Mouse (Mus musculus) MN1 (cell line): ENCODE measurements at regions not wholly inside any gene's neighbourhood (a gene's known extent, or its start where the extent isn't known, plus 50 kb on each side); places are given as distances from the start of the nearest gene placed in this dataset.
"Not testable (repeated sequence)": the region's sequence is repeated elsewhere in the genome, so short reads cannot be mapped to it uniquely, and the experiment has no call there.

Experiments
- DNase-seq: peaks from one replicate; pipeline ENCODE4 v3.0.0-alpha.2; 2016; ENCODE audit warnings: low spot score

DNA sequence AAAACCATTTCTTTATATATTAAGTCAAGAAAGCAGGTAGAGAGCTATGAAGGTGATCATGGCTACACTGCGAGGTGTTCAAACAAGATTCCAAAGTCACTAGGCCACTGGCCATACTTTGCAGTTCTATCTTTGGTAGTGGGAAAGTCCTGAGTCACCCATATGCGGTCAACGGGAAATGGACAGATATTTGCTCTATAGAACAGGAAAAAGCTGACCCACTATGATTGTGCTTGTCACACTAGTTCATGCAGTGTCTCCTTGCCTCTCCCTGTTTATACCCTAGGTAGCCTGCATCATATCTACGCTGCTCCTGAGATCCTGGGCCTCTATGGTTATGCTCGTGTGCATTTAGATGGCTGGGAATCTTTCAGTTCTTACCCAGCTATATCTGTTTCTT, 188.9 kb upstream of the Pfkp start:
- no peak for DNase-seq

DNA sequence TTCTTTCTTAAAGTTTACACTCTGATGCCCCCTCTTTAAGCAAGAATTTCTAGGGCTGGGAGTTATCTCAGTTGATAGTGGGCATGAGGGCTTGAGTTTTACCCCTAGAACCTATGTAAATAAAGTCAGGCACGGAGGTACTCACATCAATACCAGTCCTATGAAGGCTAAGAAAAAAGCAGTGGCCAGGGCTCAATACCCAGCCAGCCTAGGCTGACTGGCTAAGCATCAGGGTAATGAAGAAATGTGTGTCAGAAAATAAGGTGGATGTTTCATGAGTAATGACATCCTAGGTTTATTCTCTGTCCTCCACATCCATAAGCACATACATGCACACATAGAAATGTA, 188.5 kb upstream of the Pfkp start:
- no peak for DNase-seq

DNA sequence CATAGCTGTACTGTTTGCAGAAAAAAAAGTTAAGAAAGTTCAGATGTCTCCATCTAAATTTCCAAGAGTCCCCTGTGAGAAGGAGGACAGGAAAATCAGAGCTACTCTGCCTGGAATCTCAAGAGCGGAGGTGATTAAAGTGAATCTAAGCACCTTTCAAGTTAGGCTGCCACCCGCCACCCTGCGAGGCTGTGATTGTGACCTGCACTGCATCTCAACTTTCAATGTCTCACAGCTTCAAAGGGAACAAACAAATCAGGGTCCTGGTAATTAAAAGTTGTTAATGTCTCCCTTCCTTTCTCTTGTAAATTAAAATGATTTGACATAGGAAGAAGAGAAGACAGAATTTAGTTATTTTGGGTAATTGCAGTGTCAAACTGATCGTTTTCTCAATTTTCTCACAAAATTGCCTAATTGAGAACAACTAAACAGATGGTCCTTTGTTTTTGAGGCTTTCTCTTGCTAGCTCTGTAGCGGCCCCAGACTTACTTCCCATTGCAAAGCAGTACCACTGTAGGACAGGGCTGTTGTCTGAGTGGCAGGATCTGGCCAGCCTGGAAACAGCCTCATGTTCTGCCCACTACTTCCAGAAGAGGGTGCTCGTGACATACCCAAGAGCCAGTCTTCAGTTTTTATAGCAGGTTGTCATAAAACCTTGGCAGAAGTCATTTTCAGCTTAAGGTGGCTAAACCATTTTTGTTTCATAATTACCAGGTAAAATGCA, 187.9 kb upstream of the Pfkp start:
- peak; percentile 30 for DNase-seq

DNA sequence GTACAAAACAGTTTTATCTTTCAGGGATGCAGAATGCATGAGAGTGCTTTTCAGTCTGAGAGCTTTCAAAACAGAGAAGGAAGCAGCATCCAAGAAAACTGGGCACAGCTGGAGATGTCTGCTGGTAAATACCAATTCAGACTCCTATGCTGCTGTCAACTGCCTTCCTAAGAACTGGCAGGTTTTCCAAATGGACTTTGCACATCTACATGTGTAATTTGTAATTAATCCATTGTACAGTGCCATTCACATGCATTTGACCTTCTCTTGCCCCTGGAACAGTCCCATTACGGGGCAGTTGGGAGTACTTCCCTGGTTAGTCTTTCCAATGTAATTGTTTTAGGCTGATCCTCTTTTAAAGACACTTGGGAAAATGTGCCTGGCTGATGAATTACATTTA, 181.3 kb upstream of the Pfkp start:
- no peak for DNase-seq

DNA sequence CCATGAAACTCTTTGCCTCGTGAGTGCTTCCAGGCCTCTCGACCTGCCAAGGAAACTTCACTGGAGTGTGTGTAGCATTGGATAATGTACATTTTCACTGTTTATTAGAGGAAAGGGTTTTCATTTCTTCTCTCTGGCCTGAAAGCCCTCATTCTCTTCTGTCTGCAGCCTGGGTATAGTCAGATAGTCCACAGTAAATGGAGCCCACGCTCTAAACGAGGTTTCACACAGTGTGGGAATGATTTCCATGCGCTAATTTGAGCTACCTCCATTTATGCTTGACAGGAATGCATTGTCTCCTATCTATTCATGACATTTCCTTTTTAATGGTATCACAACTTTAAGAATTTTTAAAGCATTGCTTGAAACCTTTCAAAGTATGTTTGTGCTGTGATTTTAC, 180.8 kb upstream of the Pfkp start:
- DNase-seq = no peak

DNA sequence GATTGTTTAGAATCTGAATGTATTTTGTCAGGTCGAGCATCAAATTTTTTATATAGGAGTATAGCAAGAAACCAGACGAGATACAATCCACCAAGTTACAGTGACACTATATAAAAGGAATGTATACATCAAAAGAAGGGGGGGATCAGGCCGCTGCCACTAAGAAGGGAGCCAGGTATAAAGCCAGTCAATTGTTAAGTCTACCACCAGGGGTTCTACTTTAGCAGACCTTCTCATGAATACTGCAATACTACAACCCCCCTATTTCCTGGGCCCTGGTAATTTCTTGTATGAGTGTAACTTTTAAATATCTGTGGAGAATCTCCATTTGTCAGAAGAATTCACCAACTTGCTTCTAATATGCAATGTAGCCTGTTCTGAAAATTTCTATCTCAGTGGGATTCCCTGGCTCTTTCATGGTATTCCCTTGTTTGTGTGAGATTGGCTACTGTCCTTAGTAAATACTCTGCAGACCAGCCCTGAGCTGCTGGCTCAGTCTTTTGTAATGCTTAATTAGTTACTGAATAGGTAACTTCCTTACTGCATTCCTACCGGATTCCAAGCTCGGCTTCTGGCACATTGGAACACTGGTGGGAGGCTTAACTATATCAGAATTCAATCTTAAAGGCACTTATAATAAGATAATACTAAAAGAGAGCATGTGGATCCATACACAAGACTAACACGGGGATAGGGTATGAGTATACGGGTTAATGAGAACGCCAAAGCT, 180.2 kb upstream of the Pfkp start:
- not testable (repeated sequence) for DNase-seq

DNA sequence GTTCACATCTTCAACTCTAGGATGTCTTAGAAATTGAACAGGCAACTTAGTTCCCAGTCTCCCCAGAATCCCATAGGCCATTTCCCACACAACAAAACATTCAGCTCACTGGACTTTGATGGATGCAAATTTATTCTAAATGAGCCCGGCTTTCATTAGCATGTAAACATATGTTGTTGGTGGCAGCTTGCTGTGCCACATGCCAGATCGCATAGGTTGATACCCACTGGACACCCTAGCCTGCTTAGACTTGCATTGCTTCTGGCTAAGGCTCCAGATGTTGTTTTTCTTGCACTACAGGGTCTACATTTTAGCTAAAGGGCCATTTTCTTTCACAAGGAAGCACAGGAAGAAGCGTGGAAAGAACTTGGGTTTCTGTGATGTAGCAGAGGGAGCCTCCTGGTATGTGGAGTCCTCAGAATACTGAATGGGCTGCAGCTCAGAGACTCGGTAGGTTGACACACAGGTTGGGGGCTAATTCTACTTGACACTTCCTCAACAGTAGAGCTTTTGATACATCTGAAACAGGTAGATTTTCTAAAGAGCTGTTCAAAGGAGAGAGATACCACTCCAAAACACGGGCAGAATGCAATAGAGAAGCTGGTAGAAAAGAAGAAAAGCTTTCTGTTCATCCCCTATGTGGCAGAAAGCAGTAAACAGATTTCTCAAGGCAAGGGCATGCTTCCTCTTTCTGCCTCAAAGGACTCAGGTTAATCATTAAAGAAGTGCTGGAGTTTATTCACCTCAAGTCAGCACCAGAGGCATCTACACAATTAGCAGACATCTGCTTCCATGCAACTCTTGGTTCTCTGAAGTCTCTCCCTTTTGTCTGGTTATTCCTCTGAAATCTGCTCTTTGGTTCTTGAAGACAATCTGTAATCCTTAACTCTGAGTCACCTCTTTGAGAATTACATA, 153.9 kb upstream of the Pfkp start:
- DNase-seq = no peak

DNA sequence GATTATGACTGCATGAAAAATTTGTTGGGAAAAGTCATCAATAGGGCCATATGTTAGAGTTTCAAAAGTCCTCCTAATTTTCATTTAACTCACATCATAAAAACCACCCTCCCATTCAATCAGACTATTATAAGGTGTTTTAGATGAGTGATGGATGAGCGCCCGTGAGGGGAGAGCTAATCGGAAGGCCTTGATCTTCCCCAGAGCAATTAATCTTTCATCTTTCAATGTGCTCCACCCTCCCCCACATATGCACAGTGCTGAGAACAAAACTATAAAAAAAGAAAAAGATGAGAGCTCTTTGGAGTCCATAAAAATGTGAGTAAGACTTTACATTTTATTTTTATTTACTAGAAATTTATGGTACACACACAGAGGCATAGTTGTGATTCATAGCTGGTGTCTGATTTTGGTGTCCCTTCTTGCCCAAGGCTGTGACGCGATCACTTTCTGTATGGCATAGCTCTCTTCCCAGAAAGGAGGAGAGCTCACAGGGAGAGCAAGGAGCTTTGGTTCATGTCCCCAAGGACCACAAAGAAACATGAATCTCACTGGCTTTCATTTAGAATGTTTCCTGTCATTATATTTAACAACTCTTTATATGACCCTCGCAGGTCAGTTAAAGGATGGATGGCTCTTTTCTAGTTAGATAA, 119.5 kb upstream of the Pfkp start:
- no peak for DNase-seq

DNA sequence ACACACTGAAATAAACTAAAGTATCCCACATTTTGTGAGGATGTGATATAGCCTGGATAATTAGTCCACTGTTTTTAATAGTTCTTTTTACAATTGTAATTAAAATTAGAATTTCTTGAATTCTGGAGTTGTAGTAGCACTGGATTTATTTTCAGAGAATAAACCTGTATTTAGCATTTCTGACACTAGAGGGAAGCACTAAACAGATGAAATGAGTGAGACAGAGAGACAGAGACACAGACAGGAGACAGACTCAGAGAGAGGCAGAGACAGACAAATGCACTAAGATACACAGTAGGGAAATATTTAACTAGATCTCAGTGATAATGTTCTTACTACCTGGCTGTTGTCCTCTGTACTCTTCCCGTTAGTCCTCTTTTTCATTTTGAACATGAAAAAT, 108.6 kb upstream of the Pfkp start:
- DNase-seq = no peak

DNA sequence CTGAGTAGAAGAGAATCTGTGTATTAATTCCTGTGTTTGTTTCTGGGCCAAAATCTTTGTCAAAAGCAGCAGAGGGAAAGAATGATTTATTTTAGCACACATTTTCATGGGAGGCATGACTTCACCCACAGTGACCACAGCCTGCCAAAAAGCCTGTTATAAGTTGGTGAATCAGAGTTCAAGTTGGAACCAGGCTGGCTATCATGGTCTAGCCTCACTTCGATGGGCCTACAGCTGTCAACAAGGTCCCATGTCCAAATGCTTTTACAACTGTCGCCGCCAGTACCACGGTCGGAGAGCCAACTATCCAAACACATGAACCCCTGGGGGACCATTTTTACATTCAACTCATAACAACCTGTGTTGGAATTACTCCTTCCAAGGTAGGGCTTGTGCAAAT, 103.0 kb upstream of the Pfkp start:
- no peak for DNase-seq

DNA sequence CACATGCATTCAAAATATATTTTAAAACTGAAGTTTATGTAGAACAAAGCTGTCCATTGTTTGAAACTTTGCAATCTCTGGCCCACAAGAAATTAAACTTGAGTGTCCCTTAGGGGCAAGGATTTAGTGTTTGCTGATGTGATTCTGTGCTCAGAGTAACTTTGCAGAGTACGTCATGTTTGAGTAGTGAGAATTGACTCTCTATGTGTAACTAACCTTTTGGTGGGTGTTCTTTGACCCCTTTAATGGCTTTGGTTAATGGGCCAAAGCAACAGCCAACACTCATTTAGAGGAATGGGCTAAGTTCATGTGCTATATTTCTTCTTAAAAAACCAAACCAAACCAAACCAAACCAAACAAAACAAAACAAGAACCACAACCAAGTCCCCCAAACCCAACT, 102.6 kb upstream of the Pfkp start:
- DNase-seq = no peak

DNA sequence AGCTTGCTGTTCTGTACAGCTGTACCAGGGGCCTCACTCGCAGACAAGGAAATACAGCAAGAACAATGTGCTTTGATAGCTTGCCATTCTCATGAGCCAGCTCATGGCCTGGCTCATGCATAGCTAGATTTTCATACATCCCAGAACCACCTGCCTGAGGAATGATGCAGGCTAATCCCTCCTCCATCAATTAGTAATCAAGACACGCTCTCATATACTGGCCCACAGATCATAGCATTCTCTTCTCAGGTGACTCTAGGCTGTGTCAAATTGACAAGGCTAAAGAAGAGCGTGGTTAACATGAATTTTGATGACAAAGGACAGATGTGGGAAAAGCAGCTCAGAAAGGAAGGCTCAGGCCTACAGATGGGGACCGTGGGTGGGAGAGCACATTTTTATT, 93.3 kb upstream of the Pfkp start:
- DNase-seq = no peak

DNA sequence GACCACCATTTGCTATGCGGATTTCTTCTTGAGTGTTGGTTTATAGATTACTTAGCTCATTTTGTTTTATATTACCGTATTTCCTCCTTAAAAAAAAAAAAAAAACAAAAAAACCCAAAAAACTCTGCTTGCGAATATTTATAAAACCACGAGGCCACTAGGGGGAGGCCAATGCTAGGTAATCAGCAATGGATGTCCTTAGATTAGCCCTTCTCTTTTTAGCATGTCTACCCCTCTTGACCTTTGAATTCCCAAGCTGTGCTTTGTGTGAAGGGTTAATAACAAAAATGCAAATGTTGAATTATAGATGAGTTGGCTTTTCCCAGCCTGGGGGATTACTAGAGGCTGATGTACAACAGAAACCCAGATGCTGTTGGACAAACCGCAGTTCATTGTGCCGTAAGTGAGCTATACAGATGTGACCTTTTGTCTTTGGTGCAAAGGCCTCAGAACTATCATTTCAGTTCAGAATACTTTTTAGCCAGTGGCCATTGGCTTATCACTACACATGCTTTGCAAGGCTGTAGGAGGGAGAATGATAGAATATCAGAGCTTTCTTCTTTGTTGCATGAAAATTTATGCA, 88.5 kb upstream of the Pfkp start:
- DNase-seq = no peak
